Mouse (Mus musculus) kidney, postnatal 25 days (tissue): ENCODE measurements at regions not wholly inside any gene's neighbourhood (a gene's known extent, or its start where the extent isn't known, plus 50 kb on each side); places are given as distances from the start of the nearest gene placed in this dataset.

Source experiments
- DNase-seq, 2 experiments: peaks; one replicate each; pipeline ENCODE4 v3.0.0; 2021; ENCODE audit warnings: mixed read lengths in 2 of 2

DNA sequence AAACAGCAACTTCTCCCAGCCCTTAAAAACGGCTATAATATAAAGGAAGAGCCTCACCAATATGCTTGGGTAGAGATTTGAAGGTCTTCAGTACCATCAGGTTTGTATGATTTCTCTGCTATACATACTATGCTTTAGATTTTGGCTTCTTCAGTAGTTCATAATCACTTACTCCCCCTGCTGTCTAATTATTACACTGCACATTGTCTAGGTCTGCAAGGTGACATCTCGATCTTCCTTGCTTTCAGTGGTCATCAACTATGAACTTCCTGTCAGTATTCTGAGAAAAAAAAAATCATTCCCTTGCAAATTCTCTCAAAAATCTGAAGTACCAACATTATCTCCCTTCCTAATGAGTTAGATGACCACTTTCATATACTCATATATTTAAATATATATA, 225.4 kb upstream of the Galnt5 start:
- no peak for DNase-seq

GRCm38 (mm10) chr2:57776154-57776553, 221.5 kb upstream of the Galnt5 start:
- no peak for DNase-seq

DNA sequence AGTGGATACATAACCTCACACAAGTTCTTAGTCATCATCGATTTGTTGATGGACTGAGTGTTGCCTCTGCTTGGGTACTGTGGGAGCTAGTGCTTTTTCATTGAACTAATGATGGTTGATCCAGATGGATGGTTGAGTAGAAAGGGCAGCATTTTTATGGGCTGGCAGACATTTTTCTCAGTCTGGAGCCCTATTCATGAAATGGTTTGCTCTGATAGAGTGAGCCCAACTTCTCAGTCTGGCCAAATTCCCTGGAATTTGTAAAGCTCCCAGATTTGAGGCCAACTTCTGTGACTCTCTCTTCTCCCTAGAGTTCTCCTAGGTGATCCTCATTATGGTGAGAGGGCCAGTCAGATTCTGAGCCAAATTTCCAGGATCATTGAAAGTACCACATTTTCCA, 216.8 kb upstream of the Galnt5 start:
- no peak for DNase-seq

- no peak for DNase-seq
Observed at GRCm38 (mm10) chr2:57793519-57794296, 204.0 kb upstream of the Galnt5 start.

DNA sequence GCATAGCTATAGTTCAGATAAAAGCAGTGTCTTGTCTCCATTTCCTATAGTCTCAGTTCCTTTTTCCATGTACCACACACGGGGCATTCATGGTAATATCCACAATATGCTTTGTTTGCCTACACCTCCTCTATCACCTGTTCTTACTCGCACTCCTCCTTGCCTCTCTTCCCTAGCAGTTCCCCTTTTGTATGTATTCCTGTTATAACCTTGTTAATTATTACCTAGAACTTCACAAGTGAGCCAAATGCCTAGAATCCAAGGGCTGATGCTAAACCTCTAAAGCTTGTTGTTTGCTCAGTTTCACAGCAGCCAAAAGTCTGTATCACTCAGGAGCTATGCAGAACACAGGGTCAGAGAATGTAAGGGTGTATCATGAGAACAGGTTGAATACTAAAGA, 198.4 kb upstream of the Galnt5 start:
- no peak for DNase-seq

GRCm38 (mm10) chr2:57807911-57808310, 189.8 kb upstream of the Galnt5 start:
- DNase-seq: no peak

DNA sequence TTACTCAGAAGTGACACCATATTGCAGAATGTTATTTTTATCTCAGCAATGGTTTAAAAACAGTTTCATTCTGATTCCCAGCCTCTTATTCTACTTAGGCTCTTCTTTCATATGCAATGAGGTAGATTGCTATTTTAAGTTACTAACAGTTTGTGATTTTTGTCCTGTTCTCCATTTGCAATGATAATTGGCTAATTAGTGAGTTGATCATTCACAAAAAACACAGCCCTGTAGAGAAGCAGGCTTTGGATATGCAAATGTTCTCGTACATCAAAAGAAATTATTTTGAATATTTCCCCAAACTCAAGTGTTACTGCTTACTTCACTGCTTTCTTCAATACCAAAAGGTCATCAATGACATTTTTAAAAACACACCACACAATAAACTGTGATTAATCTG, 184.7 kb upstream of the Galnt5 start:
- DNase-seq: no peak

DNA sequence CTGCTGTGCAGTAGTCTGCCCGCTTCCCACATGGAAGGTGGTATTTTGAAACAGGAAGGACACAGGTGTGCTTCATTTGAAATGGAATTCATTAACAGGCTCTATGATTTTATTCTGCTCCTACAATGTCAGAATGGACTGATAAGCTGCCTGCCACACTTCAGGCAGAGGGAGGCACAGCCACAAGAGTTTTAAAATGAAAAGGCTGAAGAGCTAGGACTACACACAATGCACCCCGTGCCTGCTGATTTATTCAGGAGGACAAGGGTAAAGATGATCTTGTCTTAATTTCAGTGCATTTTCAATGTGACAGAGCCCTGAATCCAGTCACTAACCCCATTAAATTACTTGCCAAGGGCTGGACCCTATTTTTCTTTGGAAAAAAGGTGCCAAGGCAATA, 177.3 kb upstream of the Galnt5 start:
- no peak for DNase-seq

GRCm38 (mm10) chr2:57820923-57821322, 176.8 kb upstream of the Galnt5 start:
- no peak for DNase-seq

GRCm38 (mm10) chr2:57828284-57828683, 169.4 kb upstream of the Galnt5 start:
- no peak for DNase-seq

DNA sequence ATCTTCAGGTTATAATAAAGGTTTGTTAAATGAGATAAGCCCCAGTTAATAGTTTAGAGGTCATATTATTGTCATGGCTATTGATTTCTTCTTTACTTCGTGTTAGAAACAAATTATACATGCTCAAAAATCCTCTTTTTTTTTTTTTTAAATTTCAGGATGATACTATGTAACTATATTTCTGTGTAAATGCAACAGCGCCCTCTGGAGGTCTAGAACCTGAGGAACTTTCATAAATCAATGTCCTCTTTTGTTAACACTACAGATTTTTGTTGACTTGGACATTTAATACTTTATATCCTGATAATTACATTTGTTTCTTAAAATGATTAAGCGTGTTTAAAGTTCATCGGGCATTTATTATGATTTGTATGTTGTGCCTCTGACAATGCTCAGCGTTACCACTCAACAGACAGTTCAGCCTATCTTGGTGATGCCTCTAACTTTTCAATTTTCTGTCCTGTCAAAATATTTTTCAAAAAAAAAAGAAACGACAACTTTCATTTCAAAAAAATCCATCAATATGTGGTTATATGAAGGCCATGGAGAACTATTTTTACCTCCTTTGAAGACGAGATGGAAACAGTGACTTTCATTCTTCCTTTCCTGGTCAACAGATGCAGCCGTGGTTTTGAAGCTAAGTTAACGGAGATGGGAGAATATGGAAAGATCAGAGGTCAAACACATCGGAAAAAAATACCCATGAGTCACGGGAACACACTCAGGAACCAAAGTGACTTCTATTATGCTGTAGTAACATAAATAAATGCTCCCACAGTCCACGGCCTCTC, 164.9 kb upstream of the Galnt5 start:
- DNase-seq: peak; percentile 40 to 89

DNA sequence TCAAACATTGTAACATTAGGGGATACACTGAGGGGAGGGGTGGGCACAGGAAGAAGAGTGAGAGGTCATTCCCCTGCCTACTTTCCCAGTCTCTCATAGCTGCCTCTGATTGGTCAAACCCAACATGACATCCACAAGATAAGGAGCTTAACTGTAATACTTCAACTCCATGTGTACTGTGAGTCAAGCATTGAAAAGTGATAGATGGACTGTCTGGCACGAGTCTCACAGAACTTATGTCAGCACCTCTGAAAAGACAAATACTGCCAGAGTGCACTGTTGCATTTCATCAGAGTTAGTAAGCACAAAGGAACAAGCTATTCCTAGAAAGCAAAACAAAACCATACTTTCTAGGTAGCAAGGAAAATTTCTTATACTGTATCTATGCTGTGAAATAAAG, 152.5 kb upstream of the Galnt5 start:
- DNase-seq: no peak

GRCm38 (mm10) chr2:57847707-57848106, 150.0 kb upstream of the Galnt5 start:
- peak; percentile 3 to 53 for DNase-seq

GRCm38 (mm10) chr2:57849338-57850057, 148.2 kb upstream of the Galnt5 start:
- no peak for DNase-seq

DNA sequence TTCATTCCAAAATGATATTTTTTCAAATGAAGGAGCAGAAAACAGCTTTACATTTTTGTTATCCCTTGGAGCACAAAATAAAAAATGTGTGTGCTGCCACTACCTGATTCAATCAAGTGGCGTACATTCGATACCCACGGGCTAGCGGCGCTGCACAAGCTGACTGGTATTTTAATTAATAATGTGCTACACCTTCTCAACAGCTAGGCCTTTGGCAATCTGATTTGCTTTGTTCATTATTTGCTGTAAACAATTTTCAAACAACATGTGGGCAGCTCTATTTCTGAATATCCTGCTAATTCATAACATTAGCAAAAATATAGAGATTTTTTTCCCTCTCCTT, 147.7 kb upstream of the Galnt5 start:
- no peak for DNase-seq

DNA sequence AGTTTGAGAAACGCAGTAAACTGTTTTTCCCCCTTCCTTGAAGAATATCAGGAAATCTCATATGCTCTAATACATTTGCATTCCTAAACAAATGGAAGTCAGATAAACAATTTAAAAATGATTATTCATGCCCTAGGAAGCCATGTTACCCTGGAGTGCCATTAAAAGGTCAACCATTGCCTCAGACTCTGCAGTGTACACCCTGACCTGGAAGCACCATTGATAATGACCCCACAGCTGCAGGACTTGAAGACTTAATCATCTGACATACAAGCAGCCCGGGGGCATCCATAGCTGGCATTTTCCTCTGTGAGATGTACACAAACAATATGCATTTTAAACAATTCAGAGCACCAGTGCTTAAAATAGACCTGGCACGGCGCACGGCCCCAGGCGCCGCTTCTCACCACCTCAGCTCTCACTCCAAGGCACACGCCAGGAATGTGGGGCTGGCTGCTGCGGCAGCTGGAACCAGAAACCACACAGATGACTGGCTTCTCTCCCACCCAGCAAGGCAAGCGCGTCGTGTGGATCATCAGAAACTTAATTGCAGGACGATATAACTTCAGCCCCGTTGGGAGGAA, 141.1 kb upstream of the Galnt5 start:
- peak in 1 of 2 experiments; percentile 32 for DNase-seq

- no peak for DNase-seq
Observed at GRCm38 (mm10) chr2:57865289-57865688, 132.4 kb upstream of the Galnt5 start.

GRCm38 (mm10) chr2:57868046-57868445, 129.6 kb upstream of the Galnt5 start:
- DNase-seq: no peak

- DNase-seq: no peak
Observed at GRCm38 (mm10) chr2:57900168-57900567, 97.5 kb upstream of the Galnt5 start.

DNA sequence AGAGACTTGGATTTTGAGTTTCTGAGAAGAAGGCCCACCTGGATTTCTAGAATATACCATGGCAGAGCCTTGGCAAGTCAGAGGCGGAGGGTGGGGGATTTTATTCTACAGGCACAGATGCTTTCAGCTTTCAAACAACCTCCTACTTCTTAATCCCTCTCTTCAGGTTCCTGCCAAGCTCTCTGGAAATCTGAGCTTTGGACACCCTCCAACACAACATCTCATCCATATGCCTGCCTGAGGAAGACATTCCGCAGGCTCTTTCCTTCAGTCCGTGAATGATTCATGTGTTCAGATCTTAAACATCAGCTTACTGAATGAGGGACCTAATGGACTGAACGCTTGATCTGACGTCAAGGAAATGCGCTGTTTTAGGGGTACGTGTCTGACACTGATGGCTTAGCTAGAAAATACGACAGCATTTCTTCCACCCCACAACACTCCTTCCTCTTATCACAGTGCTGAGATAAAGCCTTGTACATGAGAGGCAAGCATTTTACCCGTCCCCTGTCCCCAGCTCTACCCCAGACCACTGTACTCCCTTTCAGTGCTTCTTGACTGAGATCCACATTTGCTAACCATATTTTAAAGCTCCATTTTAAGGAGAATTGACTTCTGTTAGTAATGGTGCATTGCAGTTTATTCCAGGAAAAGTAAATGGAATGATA, 97.0 kb upstream of the Galnt5 start:
- DNase-seq: no peak

DNA sequence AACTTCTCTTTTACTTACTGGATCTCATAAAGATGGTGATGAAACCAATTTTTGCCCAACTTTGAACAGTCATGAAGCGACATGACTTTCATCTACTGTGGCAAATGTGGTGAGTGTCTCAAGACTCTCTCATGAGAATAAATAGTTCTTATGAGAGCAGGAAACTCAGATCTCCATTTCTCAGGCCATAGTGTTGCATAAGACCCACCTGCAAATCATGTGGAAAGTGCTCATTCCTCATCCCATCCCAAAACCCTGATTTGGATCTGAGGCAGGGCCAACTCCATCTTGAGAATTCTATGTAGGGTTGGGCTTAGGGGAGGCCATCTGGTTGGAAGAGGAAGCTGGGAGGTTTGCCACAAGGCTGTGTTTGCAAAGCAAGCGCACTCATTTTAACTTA, 92.5 kb upstream of the Galnt5 start:
- no peak for DNase-seq

DNA sequence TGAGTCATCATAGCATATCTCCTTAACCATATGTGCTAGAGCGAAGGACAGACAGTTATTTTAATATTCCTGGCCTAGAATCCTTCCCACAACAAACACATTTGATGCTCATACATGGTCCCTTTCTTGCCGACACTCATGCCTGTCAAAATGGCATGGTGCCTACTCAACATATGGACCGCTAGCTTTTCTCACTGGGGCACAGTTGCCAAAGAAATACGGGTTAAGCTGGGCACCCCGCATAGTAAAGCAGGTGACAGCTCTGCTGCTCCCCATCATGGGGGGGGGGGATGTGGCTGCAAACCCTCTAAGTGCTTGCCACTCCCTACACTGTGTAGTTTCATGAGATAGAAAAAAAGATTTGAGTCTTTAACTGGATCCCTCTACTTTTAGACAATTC, 90.7 kb upstream of the Galnt5 start:
- DNase-seq: no peak

DNA sequence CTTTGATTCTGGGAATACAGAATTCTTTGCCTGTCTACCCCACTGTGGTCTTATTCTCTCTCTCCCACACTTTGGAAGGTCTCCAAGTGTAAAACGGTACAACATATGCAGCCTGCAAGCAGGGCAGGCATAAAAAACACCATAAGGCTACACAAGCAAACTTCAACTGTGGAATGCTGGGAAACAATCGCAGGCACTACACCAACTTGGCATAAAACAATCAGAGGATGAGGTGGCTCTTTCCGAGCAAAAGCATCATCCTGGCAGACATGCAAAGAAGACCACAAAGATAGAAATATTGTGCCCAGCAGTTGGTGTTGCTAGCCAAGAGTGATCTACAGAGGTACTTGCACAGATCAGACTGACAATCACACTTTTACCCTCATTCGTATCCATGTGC, 88.0 kb upstream of the Galnt5 start:
- no peak for DNase-seq
